ENCODE assay signal across 10 mouse cellular contexts in the genomic region with DNA sequence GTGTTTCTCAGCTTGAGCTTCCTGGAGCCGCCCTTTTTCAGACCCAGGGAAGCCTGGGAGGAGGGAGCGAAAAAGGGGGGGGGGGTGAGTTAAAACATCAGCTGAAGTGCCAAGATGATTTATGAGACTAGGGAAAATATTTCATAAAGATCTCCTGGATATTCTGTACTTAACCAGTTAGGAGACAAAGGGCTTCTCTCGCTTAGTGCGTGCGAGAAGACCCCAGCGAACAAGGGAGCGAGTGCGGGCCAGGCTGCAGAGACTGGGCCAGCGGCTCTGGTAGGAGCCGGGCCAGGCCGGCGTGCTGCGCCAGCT. TPM values are rescaled to one million over a fixed set of nuclear protein-coding genes. Genes with fewer than 3 reads are reported as not detected.
DNase-seq lines count a peak whose midpoint lies in the region; ATAC-seq lines count a peak whose summit lies in the region.
"Had no signal": no experiment of that assay in that cellular context is flagged by ENCODE, and none has a peak within 500 bp of the region (broad histone marks: within the 10 kb centered on the region; RNA-seq: fewer than 3 reads in every experiment).

No protein-coding gene starts in this region.

- H3K27ac ChIP-seq in lung, embryonic 15.5 days: no peak overlapping the region
- H3K27ac ChIP-seq in limb, embryonic 11.5 days (replicated peaks; ENCODE audit: low read depth, low read length): no peak overlapping the region
- H3K27ac ChIP-seq in stomach, embryonic 15.5 days: no peak overlapping the region

- no peak for ATAC-seq in lung, embryonic 15.5 days (ENCODE audit: borderline replicate concordance, extremely low read depth, low FRiP score, low TSS enrichment)
- no peak for ATAC-seq in limb, embryonic 11.5 days (ENCODE audit: insufficient number of reproducible peaks, low FRiP score, low TSS enrichment, low read depth)
- ATAC-seq in stomach, embryonic 15.5 days (ENCODE audit: insufficient read depth, low FRiP score, low read depth): no peak

- no peaks in the 10 kb centered on the region for H3K36me3 ChIP-seq in lung, embryonic 15.5 days
- no peaks in the 10 kb centered on the region for H3K36me3 ChIP-seq in limb, embryonic 11.5 days (ENCODE audit: control insufficient read depth, insufficient read depth, low read length)
- H3K36me3 ChIP-seq in stomach, embryonic 15.5 days: no peaks in the 10 kb centered on the region

- peaks cover 98% of the 10 kb centered on the region for H3K27me3 ChIP-seq in lung, embryonic 15.5 days
- H3K27me3 ChIP-seq in limb, embryonic 11.5 days (ENCODE audit: control insufficient read depth, insufficient read depth, low read length): peaks cover 94% of the 10 kb centered on the region
- H3K27me3 ChIP-seq in stomach, embryonic 15.5 days (replicated peaks): peaks cover 95% of the 10 kb centered on the region

- H3K4me3 ChIP-seq in lung, embryonic 15.5 days: peak overlapping the region; percentile 30
- H3K4me3 ChIP-seq in limb, embryonic 11.5 days (ENCODE audit: low read depth, low read length): no peak overlapping the region; the same call in 1 of the 2 replicates
- peak overlapping the region; percentile 31; the same call in 1 of the 2 replicates for H3K4me3 ChIP-seq in stomach, embryonic 15.5 days (replicated peaks)
- H3K4me3 ChIP-seq: erythroblast, embryonic 14.5 days had no signal

- H3K4me1 ChIP-seq in lung, embryonic 15.5 days: peaks cover 40% of the 10 kb centered on the region
- H3K4me1 ChIP-seq in limb, embryonic 11.5 days (ENCODE audit: control insufficient read depth, insufficient read depth, low read length): peaks cover 17% of the 10 kb centered on the region
- H3K4me1 ChIP-seq in stomach, embryonic 15.5 days: peaks cover 26% of the 10 kb centered on the region

- under 1% methylated on average over 8 of the region's 13 CpGs for WGBS in lung, embryonic 15.5 days
- 2% methylated on average over 13 of the region's 13 CpGs for WGBS in limb, embryonic 11.5 days
- WGBS in stomach, embryonic 15.5 days: under 1% methylated on average over 13 of the region's 13 CpGs

- no peaks in the 10 kb centered on the region for H3K9me3 ChIP-seq in lung, embryonic 15.5 days
- no peaks in the 10 kb centered on the region for H3K9me3 ChIP-seq in limb, embryonic 11.5 days (ENCODE audit: control insufficient read depth, low read length)
- H3K9me3 ChIP-seq in stomach, embryonic 15.5 days: no peaks in the 10 kb centered on the region

- DNase-seq in embryo, embryonic 9.5 days (ENCODE audit: extremely low spot score): peak; percentile 50
- DNase-seq in embryo, embryonic 10 days (ENCODE audit: low spot score): no peak
- DNase-seq in lung, postnatal 14 days: no peak
- peak; percentile 62 for DNase-seq in limb, embryonic 11.5 days (ENCODE audit: low spot score)
- no peak for DNase-seq in natural killer cell, adult 2 months (ENCODE audit: low spot score in 2 of 2)
- DNase-seq in retina, postnatal 1 day: no peak

- H3K9ac ChIP-seq in lung, embryonic 15.5 days: no peak overlapping the region
- no peak overlapping the region for H3K9ac ChIP-seq in limb, embryonic 11.5 days (ENCODE audit: low read length)
- H3K9ac ChIP-seq in stomach, embryonic 15.5 days: no peak overlapping the region

- H3K4me2 ChIP-seq in lung, embryonic 15.5 days: peak overlapping the region; percentile 55
- peak overlapping the region; percentile 53; the same call in 1 of the 2 replicates for H3K4me2 ChIP-seq in limb, embryonic 11.5 days (ENCODE audit: low read depth, severe bottlenecking)
- peak overlapping the region; percentile 59; the same call in 1 of the 2 replicates for H3K4me2 ChIP-seq in stomach, embryonic 15.5 days

RNA-seq across cellular contexts. Expression of a gene that starts 0.5 kb away (rescaled TPM):
- 0.10 TPM in 1 of 2 replicates, not detected in the other for polyA plus RNA-seq in lung, embryonic 15.5 days (2015; fragmentation: Nextera tagmentation; extraction: Ambion mirVana)
- polyA plus RNA-seq in limb, embryonic 11.5 days (2014; fragmentation: Nextera tagmentation; extraction: Ambion mirVana): 0.08 and 0.14 TPM in 2 replicates
- polyA plus RNA-seq in stomach, embryonic 15.5 days (2015; fragmentation: Nextera tagmentation; extraction: Ambion mirVana): 0.08 TPM in 1 of 2 replicates, not detected in the other
- polyA plus RNA-seq: erythroblast, embryonic 14.5 days; large intestine, adult 2 months had no signal

Comparison
In these comparisons a context has a peak if more than half of its experiments do, and no peak if none do; other contexts are left out.
1. DNase-seq: peak in embryo, embryonic 9.5 days (single experiment) and limb, embryonic 11.5 days (single experiment); none in embryo, embryonic 10 days (single experiment), lung, postnatal 14 days (single experiment), natural killer cell, adult 2 months (0 of 2) and retina, postnatal 1 day (single experiment).
2. Peak in every context shown above with its lines, with median percentiles within 50 percentile points of each other: H3K4me2 ChIP-seq.